ENCODE assay signal across 11 mouse cellular contexts in genomic region chr14:54616226-54616825, GRCm38 (mm10). TPM values are rescaled to one million over a fixed set of nuclear protein-coding genes. Genes with fewer than 3 reads are reported as not detected.
DNase-seq lines count a peak whose midpoint lies in the region; ATAC-seq and TF ChIP-seq lines count a peak whose summit lies in the region.
"Had no signal": no experiment of that assay in that cellular context is flagged by ENCODE, and none has a peak within 500 bp of the region (broad histone marks: within the 10 kb centered on the region; RNA-seq: fewer than 3 reads in every experiment).

No protein-coding gene starts in this region.

- H3K9me3 ChIP-seq in heart, embryonic 13.5 days: no peaks in the 10 kb centered on the region
- peaks cover 3% of the 10 kb centered on the region for H3K9me3 ChIP-seq in CH12.LX (replicated peaks; ENCODE audit: low read length)
- no peaks in the 10 kb centered on the region for H3K9me3 ChIP-seq in embryonic facial prominence, embryonic 14.5 days (ENCODE audit: control insufficient read depth, low read length)
- no peaks in the 10 kb centered on the region for H3K9me3 ChIP-seq in liver, embryonic 14.5 days (ENCODE audit: control insufficient read depth, low read length)

- DNase-seq in heart, adult 18-20 months: no peak
- no peak for DNase-seq in CH12.LX (ENCODE audit: extremely low read depth)
- DNase-seq in embryonic facial prominence, embryonic 14.5 days (ENCODE audit: low spot score): no peak
- no peak for DNase-seq in liver, embryonic 14.5 days (ENCODE audit: low read depth in 3 of 3, low spot score in 3 of 3)
- DNase-seq in ovary, postnatal 10 days (ENCODE audit: low spot score): no peak
- DNase-seq in thymus, postnatal 10 days (ENCODE audit: low spot score in 2 of 2): no peak
- DNase-seq: adrenal gland, postnatal 10 days; kidney, adult 11 months had no signal

- H3K36me3 ChIP-seq in heart, embryonic 13.5 days: peaks cover 45% of the 10 kb centered on the region
- peaks cover 36 to 43% of the 10 kb centered on the region in 2 experiments for H3K36me3 ChIP-seq in CH12.LX (replicated peaks in 1 of 2; ENCODE audit: control insufficient read depth in 1 of 2, insufficient read depth in 1 of 2, low read length in 1 of 2)
- H3K36me3 ChIP-seq in embryonic facial prominence, embryonic 14.5 days (ENCODE audit: control insufficient read depth, insufficient read depth, low read length): peaks cover 42% of the 10 kb centered on the region
- peaks cover 15% of the 10 kb centered on the region for H3K36me3 ChIP-seq in liver, embryonic 14.5 days (replicated peaks; ENCODE audit: control insufficient read depth, insufficient read depth, low read depth)

- dilution Hi-C loops in CH12.LX (cut with MboI; ENCODE audit: extremely low pct_ligation_motif_present, extremely low pct_unique_long_range_greater_than_20kb, low sequenced_read_pairs): no loop called here

- peaks cover 18% of the 10 kb centered on the region for H3K79me2 ChIP-seq in CH12.LX (replicated peaks; ENCODE audit: control insufficient read depth, extremely low read depth, insufficient read depth, poor library complexity, severe bottlenecking)

- in situ Hi-C loops in CH12.LX (cut with MboI; ENCODE audit: low pct_ligation_motif_present, low pct_unique_long_range_greater_than_20kb, low sequenced_read_pairs): no loop called here

- H3K27ac ChIP-seq in heart, embryonic 13.5 days (replicated peaks): no peak overlapping the region
- H3K27ac ChIP-seq in CH12.LX (ENCODE audit: insufficient read depth, low read depth): no peak overlapping the region
- no peak overlapping the region for H3K27ac ChIP-seq in embryonic facial prominence, embryonic 14.5 days (replicated peaks; ENCODE audit: low read depth, low read length)
- H3K27ac ChIP-seq in liver, embryonic 14.5 days: no peak overlapping the region

- 91% methylated on average over 16 of the region's 16 CpGs for WGBS in heart, embryonic 13.5 days
- WGBS in embryonic facial prominence, embryonic 14.5 days: 91% methylated on average over 16 of the region's 16 CpGs
- WGBS in liver, embryonic 14.5 days (ENCODE audit: insufficient replicate concordance): 83% methylated on average over 16 of the region's 16 CpGs

- no peak for TF ChIP-seq POLR2A in CH12.LX (IDR thresholded peaks at IDR 0.05; ENCODE audit: low read depth, low read length)

- peak overlapping the region; percentile 87 for H3K4me2 ChIP-seq in heart, embryonic 13.5 days
- peak overlapping the region; percentile 30 for H3K4me2 ChIP-seq in CH12.LX (ENCODE audit: insufficient read depth, low read depth, poor library complexity, severe bottlenecking)
- no peak overlapping the region; the same call in 1 of the 2 replicates for H3K4me2 ChIP-seq in embryonic facial prominence, embryonic 14.5 days (ENCODE audit: low read depth, low read length)
- peak overlapping the region; percentile 86 for H3K4me2 ChIP-seq in liver, embryonic 14.5 days (ENCODE audit: low read depth)

- no peaks in the 10 kb centered on the region for H3K27me3 ChIP-seq in heart, embryonic 13.5 days (replicated peaks)
- H3K27me3 ChIP-seq in CH12.LX (replicated peaks): no peaks in the 10 kb centered on the region
- H3K27me3 ChIP-seq in embryonic facial prominence, embryonic 14.5 days (replicated peaks; ENCODE audit: control insufficient read depth, insufficient read depth, low read length): no peaks in the 10 kb centered on the region
- H3K27me3 ChIP-seq in liver, embryonic 14.5 days (ENCODE audit: control insufficient read depth, insufficient read depth, low read length): no peaks in the 10 kb centered on the region

- ATAC-seq in heart, embryonic 13.5 days (ENCODE audit: extremely low read depth, insufficient number of reproducible peaks, low FRiP score, low TSS enrichment): no peak
- ATAC-seq in embryonic facial prominence, embryonic 14.5 days (ENCODE audit: low read depth): no peak
- ATAC-seq in liver, embryonic 14.5 days (ENCODE audit: insufficient read depth): no peak
- no peak for ATAC-seq in cerebellum, adult (ENCODE audit: insufficient number of reproducible peaks, low FRiP score, low TSS enrichment)

- no peak for TF ChIP-seq EP300 in CH12.LX (IDR thresholded peaks at IDR 0.05; ENCODE audit: low read length)
- no peak for TF ChIP-seq EP300 in liver, embryonic 14.5 days (IDR thresholded peaks at IDR 0.05; ENCODE audit: low read depth)

- H3K9ac ChIP-seq in heart, embryonic 13.5 days: no peak overlapping the region
- no peak overlapping the region for H3K9ac ChIP-seq in CH12.LX (ENCODE audit: insufficient read depth, low read depth)
- no peak overlapping the region for H3K9ac ChIP-seq in embryonic facial prominence, embryonic 14.5 days (ENCODE audit: low read depth, low read length)
- H3K9ac ChIP-seq in liver, embryonic 14.5 days (replicated peaks): no peak overlapping the region

- no peak for TF ChIP-seq CTCF in CH12.LX (conservative IDR thresholded peaks at IDR 0.05 in 1 of 2, IDR thresholded peaks at IDR 0.05 in 1 of 2; ENCODE audit: low read depth in 2 of 2, low read length in 2 of 2)
- no peak for TF ChIP-seq CTCF in liver, embryonic 14.5 days (IDR thresholded peaks at IDR 0.05; ENCODE audit: low read depth)

- TF ChIP-seq RAD21 in CH12.LX (IDR thresholded peaks at IDR 0.05; ENCODE audit: low read depth, low read length): no peak

- peak overlapping the region; percentile 87 for H3K4me3 ChIP-seq in heart, embryonic 13.5 days
- H3K4me3 ChIP-seq in CH12.LX (replicated peaks in 1 of 3; ENCODE audit: low read depth in 2 of 3, low read length in 2 of 3, poor library complexity in 1 of 3): no peak overlapping the region
- 0 out of 2 replicates have a peak overlapping the region, but pooled peaks have one; percentile 60 for H3K4me3 ChIP-seq in embryonic facial prominence, embryonic 14.5 days (ENCODE audit: low read depth, low read length)
- H3K4me3 ChIP-seq in liver, embryonic 14.5 days (ENCODE audit: insufficient read depth in 1 of 2, low read depth in 2 of 2, low read length in 2 of 2): no peak overlapping the region

- H3K4me1 ChIP-seq in heart, embryonic 13.5 days: peaks cover 17% of the 10 kb centered on the region
- H3K4me1 ChIP-seq in CH12.LX (ENCODE audit: control insufficient read depth in 1 of 2, insufficient read depth in 2 of 2): peaks cover 5 to 13% of the 10 kb centered on the region in 2 experiments; a peak in 3 of 4 replicates
- peaks cover 5% of the 10 kb centered on the region; the same call in 1 of the 2 replicates for H3K4me1 ChIP-seq in embryonic facial prominence, embryonic 14.5 days (ENCODE audit: control insufficient read depth, insufficient read depth, low read length)
- peaks cover 3 to 6% of the 10 kb centered on the region in 2 experiments for H3K4me1 ChIP-seq in liver, embryonic 14.5 days (replicated peaks; ENCODE audit: control insufficient read depth in 2 of 2, insufficient read depth in 2 of 2, low read length in 1 of 2)

RNA-seq across cellular contexts. Expression of gene Psmb5, which starts 1.5 kb away (rescaled TPM):
- polyA plus RNA-seq in heart, embryonic 13.5 days (2015; fragmentation: Nextera tagmentation; extraction: Ambion mirVana): 323 and 363 TPM in 2 replicates
- 100 to 1,000 TPM; 173 to 201 TPM for total RNA-seq in heart, adult 18-20 months (2021)
- total RNA-seq in CH12.LX (2012; rRNA removed) (411 and 418 TPM in 2 replicates), CH12.LX (2014; rRNA removed) (416 and 455 TPM in 2 replicates)
- polyA plus RNA-seq in CH12.LX (2012; ENCODE audit: insufficient read length, low read depth): 299 and 371 TPM in 2 replicates
- 332 and 335 TPM in 2 replicates for polyA plus RNA-seq in embryonic facial prominence, embryonic 14.5 days (2014; fragmentation: Nextera tagmentation; extraction: Ambion mirVana)
- polyA plus RNA-seq in liver, embryonic 14.5 days (2012; rRNA removed): 95.4 and 111 TPM in 2 replicates
- 205 and 223 TPM in 2 replicates for polyA plus RNA-seq in liver, embryonic 14.5 days (2014; fragmentation: Nextera tagmentation; extraction: Ambion mirVana)

RNA-seq across cellular contexts. Expression of gene Psmb11, which starts 4.9 kb away (rescaled TPM):
- polyA plus RNA-seq in heart, embryonic 13.5 days (2015; fragmentation: Nextera tagmentation; extraction: Ambion mirVana): 0.23 and 0.68 TPM in 2 replicates
- not detected for total RNA-seq in heart, adult 18-20 months (2021)
- total RNA-seq in CH12.LX (2012; rRNA removed): not detected in 2 replicates
- total RNA-seq in CH12.LX (2014; rRNA removed): not detected in 2 replicates
- not detected in 2 replicates for polyA plus RNA-seq in CH12.LX (2012; ENCODE audit: insufficient read length, low read depth)
- polyA plus RNA-seq in embryonic facial prominence, embryonic 14.5 days (2014; fragmentation: Nextera tagmentation; extraction: Ambion mirVana): 0.16 TPM in 1 of 2 replicates, not detected in the other
- polyA plus RNA-seq in liver, embryonic 14.5 days (2012; rRNA removed): not detected in 2 replicates
- polyA plus RNA-seq in liver, embryonic 14.5 days (2014; fragmentation: Nextera tagmentation; extraction: Ambion mirVana): 0.03 TPM in 1 of 2 replicates, not detected in the other
- total RNA-seq: adrenal gland, postnatal 10 days had no signal

RNA-seq across cellular contexts. Expression of gene 4931414P19Rik, which starts 10.5 kb away (rescaled TPM):
- polyA plus RNA-seq in heart, embryonic 13.5 days (2015; fragmentation: Nextera tagmentation; extraction: Ambion mirVana): 5.8 and 6.0 TPM in 2 replicates
- total RNA-seq in heart, adult 18-20 months (2021): 1 to 10 TPM; 3.0 to 6.1 TPM
- total RNA-seq in CH12.LX (2012; rRNA removed): 2.9 and 3.6 TPM in 2 replicates
- 1.5 TPM in 2 replicates for total RNA-seq in CH12.LX (2014; rRNA removed)
- 2.7 and 3.8 TPM in 2 replicates for polyA plus RNA-seq in CH12.LX (2012; ENCODE audit: insufficient read length, low read depth)
- 4.8 and 5.8 TPM in 2 replicates for polyA plus RNA-seq in embryonic facial prominence, embryonic 14.5 days (2014; fragmentation: Nextera tagmentation; extraction: Ambion mirVana)
- 2.2 and 4.3 TPM in 2 replicates for polyA plus RNA-seq in liver, embryonic 14.5 days (2012; rRNA removed)
- polyA plus RNA-seq in liver, embryonic 14.5 days (2014; fragmentation: Nextera tagmentation; extraction: Ambion mirVana): 1.1 and 1.9 TPM in 2 replicates

RNA-seq across cellular contexts. Expression of gene Gm17606, which starts 24.4 kb away (rescaled TPM):
- not detected in 2 replicates for polyA plus RNA-seq in heart, embryonic 13.5 days (2015; fragmentation: Nextera tagmentation; extraction: Ambion mirVana)
- total RNA-seq in heart, adult 18-20 months (2021): not detected
- total RNA-seq in CH12.LX (2012; rRNA removed) (not detected in 2 replicates), CH12.LX (2014; rRNA removed) (not detected in 2 replicates)
- 1.9 and 2.5 TPM in 2 replicates for polyA plus RNA-seq in CH12.LX (2012; ENCODE audit: insufficient read length, low read depth)
- polyA plus RNA-seq in embryonic facial prominence, embryonic 14.5 days (2014; fragmentation: Nextera tagmentation; extraction: Ambion mirVana): not detected in 2 replicates
- not detected in 2 replicates for polyA plus RNA-seq in liver, embryonic 14.5 days (2012; rRNA removed)
- polyA plus RNA-seq in liver, embryonic 14.5 days (2014; fragmentation: Nextera tagmentation; extraction: Ambion mirVana): not detected in 2 replicates
- total RNA-seq: adrenal gland, postnatal 10 days; left cerebral cortex, postnatal 14 days had no signal

RNA-seq across cellular contexts. Expression of gene Cdh24, which starts 24.8 kb away (rescaled TPM):
- 1.7 and 2.1 TPM in 2 replicates for polyA plus RNA-seq in heart, embryonic 13.5 days (2015; fragmentation: Nextera tagmentation; extraction: Ambion mirVana)
- under 1 TPM; 0.12 to 0.59 TPM for total RNA-seq in heart, adult 18-20 months (2021)
- total RNA-seq in CH12.LX (2012; rRNA removed): 1.5 and 1.6 TPM in 2 replicates
- total RNA-seq in CH12.LX (2014; rRNA removed): 1.0 and 1.2 TPM in 2 replicates
- polyA plus RNA-seq in CH12.LX (2012; ENCODE audit: insufficient read length, low read depth): 4.9 and 5.4 TPM in 2 replicates
- polyA plus RNA-seq in embryonic facial prominence, embryonic 14.5 days (2014; fragmentation: Nextera tagmentation; extraction: Ambion mirVana): 3.9 and 4.5 TPM in 2 replicates
- polyA plus RNA-seq in liver, embryonic 14.5 days (2012; rRNA removed): 1.4 and 1.6 TPM in 2 replicates
- 0.08 and 0.13 TPM in 2 replicates for polyA plus RNA-seq in liver, embryonic 14.5 days (2014; fragmentation: Nextera tagmentation; extraction: Ambion mirVana)

Comparison
In these comparisons a context has a peak if more than half of its experiments do, and no peak if none do; other contexts are left out.
1. H3K4me3 ChIP-seq: peak in heart, embryonic 13.5 days (single experiment) and embryonic facial prominence, embryonic 14.5 days (single experiment); none in CH12.LX (0 of 3) and liver, embryonic 14.5 days (0 of 2).